Mouse (Mus musculus) mouse trophoblast stem cell (cell line): ENCODE measurements around the gene Fam49a.

ENCODE experiments used
- in situ Hi-C, 2 experiments: fragments of 300-500 bp; cut with MseI, MboI; formaldehyde crosslinking; loops; 2 replicates in 1 of 2; 3 replicates in 1 of 2; pipeline ENCODE4 v1.15.1; 2025

The Fam49a gene

DNA sequence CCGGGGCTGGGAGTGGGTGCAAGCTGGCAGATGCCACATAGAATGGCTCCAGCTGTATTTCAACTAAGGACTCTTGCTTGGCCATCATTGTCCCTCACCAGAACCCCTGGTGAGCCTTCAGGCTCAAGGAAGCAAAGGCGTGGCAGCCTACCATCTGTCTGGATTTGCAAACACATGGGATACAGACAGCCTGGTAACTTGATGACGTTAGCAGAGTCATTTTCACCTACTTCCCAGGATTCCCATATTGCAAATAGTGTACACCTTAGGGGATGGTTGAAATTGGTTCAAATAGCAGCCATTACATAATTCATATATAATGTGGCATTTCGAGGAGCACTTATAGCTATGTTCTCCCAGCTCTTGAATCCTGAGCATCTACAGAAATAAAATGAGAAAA is 52.0 kb downstream of the Fam49a start:
- in situ Hi-C loops = no loop called here

- in situ Hi-C loops = no loop called here
Measured at GRCm38 (mm10) chr12:12314326-12314725, 52.4 kb downstream of the Fam49a start.

DNA sequence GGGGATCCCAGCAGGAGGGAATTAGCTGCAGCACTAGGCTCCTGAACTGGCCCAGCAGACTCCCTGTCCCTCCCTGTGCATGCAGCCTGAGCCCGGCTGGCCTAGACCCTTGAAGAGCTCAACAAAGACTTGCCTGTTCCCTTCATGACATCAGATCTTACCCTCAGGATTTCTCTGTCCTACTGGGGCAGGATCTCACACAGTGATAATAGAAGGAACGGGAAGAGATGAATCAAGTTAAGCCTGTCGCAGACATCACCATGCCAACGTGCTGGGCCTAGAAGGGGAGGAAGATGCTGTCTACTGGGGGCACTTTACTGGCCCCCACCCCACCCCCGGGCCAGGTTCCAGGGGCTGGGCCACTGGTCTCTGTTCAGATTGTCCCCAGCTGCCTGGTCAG is 53.1 kb downstream of the Fam49a start:
- in situ Hi-C loops = loop anchor here (5.0 kb wide), 2 partner anchors 138 to 143 kb away; no protein-coding TSS in a partner anchor

- in situ Hi-C loops = loop anchor here (5.0 kb wide), 2 partner anchors 140 to 145 kb away; no protein-coding TSS in a partner anchor
Measured at GRCm38 (mm10) chr12:12316956-12317355, 55.0 kb downstream of the Fam49a start.

GRCm38 (mm10) chr12:12317606-12318005 is 55.7 kb downstream of the Fam49a start:
- in situ Hi-C loops = loop anchor here (5.0 kb wide), 2 partner anchors 140 to 145 kb away; no protein-coding TSS in a partner anchor

- in situ Hi-C loops = loop anchor here (5.0 kb wide), 2 partner anchors 141 to 146 kb away; no protein-coding TSS in a partner anchor
Measured at GRCm38 (mm10) chr12:12318140-12318734, 56.3 kb downstream of the Fam49a start.

DNA sequence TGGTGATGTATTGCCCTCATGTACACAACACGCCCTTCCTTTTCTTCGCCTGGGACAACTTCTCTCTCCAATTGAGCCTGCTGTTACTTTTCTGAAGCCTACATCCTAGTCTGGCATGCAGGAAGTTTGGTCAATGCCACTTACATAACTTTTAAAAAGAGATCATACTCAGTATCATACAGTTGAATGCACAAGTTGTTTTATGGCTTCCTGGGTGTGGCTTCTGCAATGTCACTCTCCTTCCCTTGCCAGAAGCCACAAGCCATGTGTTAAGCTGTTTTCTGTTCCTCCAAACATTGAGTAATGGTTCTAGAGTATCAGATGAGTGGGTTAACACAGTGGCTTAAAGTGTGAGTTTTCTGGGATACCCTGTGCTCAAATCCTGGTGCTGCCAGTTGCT is 58.8 kb downstream of the Fam49a start:
- in situ Hi-C loops = loop anchor here (5.0 kb wide), 1 partner anchor 77 kb away; no protein-coding TSS in a partner anchor

GRCm38 (mm10) chr12:12321111-12321510 is 59.2 kb downstream of the Fam49a start:
- in situ Hi-C loops = loop anchor here (5.0 kb wide), 1 partner anchor 76 kb away; no protein-coding TSS in a partner anchor

GRCm38 (mm10) chr12:12323084-12323483 is 61.1 kb downstream of the Fam49a start:
- in situ Hi-C loops = loop anchor here (5.0 kb wide), 1 partner anchor 74 kb away; no protein-coding TSS in a partner anchor

- in situ Hi-C loops = loop anchor here (5.0 kb wide), 1 partner anchor 74 kb away; no protein-coding TSS in a partner anchor
Measured at GRCm38 (mm10) chr12:12323616-12324223, 61.8 kb downstream of the Fam49a start.

- in situ Hi-C loops = loop anchor here (5.0 kb wide), 1 partner anchor 73 kb away; no protein-coding TSS in a partner anchor
Measured at GRCm38 (mm10) chr12:12324266-12324665, 62.3 kb downstream of the Fam49a start.

- in situ Hi-C loops = no loop called here
Measured at GRCm38 (mm10) chr12:12333526-12334310, 71.8 kb downstream of the Fam49a start.

GRCm38 (mm10) chr12:12334486-12334885 is 72.5 kb downstream of the Fam49a start:
- in situ Hi-C loops = no loop called here

DNA sequence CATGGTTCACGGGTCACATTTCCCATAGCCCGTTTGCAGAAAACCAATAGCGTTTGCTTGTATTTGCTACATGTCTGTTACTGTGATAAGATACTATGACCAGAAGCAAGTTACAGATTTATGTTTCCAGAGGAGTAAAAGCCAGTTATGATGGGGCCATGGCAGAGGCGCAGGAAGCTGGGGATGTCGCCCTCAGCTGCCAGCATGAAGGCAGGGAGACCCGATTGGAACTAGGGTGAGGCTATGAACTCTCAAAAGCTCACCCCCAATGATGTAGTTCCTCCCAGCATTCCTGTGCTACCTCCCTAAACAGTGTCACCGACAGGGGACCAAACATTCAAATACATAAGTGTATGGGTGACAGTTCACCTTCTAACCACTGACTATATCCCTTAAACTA is 73.6 kb downstream of the Fam49a start:
- in situ Hi-C loops = no loop called here

DNA sequence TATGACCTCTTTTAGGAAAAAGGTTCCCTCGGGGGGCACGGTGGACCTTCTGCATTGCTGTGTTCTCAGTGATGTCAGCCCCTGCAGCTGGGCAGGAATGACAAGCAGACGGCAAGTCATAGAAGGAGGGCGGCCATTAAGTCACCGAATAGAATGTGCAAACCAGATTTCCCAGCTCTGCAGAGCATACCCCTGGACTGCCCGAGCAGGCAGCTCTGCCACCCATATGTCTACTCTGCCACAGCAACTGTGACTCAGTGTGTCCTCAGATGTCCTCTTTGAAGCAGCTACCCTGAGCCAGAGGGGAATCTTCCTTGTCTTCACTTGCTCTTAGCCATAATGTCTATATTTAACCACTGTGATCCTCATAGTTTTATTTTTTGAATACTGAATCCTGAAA is 75.4 kb downstream of the Fam49a start:
- in situ Hi-C loops = no loop called here

DNA sequence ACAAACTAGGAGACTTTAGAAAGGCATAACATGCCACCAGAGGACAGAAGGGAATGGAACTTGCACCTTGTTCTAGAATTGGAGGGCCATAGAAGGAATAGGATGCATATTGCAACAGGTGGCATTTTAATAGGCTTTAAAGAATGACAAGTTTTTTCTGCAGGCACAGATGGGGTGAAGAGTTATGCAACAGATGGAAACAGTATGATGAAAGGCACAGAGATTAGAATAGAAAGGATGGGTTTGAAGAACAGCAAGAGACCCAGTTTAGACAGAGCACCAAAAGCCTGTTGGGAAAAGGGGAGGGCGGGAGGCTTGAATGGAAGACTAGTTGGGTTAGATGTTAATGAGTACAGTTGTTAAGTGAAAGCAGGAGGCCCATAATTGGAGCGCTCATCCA is 81.4 kb downstream of the Fam49a start:
- in situ Hi-C loops = no loop called here

DNA sequence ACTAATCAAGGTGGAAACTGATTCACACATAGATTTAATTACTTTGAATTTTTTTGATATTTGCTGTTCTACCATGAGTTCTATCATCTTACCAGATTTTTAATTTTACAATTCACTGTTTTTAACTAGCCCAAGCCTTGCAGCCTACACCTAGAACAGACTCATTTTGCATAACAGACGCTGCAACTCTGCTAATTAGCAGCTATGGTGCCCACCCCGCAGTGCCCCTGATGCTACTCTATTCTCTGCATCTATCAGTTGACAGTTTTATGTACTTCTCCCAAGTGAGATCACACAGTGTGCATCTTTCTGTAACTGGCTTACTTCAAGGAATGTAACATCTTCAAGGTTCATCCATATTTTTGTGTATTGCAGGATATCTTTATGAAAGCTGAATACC is 86.7 kb downstream of the Fam49a start:
- in situ Hi-C loops = no loop called here

GRCm38 (mm10) chr12:12349645-12350288 is 87.8 kb downstream of the Fam49a start:
- in situ Hi-C loops = no loop called here

- in situ Hi-C loops = no loop called here
Measured at GRCm38 (mm10) chr12:12351816-12352552, 90.0 kb downstream of the Fam49a start.

DNA sequence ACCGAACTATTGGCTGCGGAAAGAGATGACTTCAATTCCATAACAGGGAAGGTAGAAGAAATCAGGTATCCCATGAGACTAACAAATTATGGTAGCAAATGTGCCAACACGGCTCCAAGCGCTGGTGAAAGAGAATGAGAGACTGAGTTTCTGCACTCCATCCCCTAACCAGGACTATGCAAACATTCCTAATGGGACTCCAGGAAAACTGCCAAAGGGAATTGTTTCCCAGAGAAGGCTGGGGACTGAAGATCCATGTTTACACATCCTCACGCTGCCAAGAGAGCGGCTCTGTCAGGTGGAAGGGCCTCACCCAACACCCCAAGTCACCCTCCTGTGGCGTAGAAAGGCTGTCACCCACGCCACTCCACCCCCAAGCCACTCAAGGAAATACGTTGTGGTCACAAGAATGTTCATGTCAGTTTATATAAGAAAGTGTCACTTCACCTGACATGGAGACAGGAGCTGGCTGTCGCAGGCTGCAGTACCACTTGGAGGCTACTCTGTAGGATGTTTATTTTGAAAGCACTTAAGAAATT is 92.2 kb downstream of the Fam49a start:
- in situ Hi-C loops = no loop called here

GRCm38 (mm10) chr12:12356048-12356447 is 94.1 kb downstream of the Fam49a start:
- in situ Hi-C loops = no loop called here
